Mouse (Mus musculus): Measurements from ENCODE around the gene Usp35.

The Usp35 gene

DNA sequence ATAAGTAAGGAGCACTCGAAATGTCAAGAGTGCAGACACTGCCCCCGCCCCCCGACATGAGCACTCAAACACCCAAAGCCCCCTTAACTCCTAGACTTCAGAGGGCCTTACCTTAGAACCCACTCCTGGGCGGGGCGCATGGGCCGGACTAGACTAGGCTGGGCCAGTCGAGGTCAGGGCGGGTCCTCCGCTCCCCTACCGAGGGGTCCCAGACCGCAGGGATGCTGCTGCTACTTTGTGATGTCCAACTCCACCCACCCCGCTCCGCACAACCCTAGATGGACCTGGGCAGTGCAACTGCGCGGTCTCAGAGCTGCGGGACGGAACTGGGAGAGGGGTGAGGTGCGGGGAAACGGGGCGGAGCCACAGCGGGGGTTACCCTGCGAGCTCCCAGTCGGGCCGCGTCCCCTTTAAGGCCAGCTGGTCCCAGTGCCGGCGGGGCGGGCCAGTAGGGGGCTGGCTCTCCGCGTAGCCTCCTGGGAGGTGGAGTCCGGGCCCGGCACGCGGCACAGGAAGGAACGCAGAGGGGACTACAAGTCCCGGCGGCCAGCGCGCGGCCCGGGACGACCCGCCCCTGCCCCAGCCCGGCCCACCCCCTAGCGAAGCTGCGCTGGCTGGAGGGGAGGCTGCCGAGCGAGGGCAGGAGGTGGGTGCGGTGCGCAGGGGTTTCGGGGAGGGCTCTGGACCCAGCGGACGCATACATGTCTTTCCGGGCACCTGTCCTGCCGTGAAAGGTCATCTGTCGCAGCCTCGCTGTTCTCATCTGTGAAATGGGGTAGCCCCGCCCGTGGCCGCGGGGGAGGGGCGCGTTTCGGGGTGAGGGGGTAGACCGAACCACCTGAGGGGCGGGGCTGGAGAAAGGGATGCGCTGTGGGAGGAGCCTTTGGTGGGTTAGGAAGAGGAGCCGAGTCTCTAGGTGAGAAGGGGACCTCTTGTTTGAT is at the start of gene Usp35, which contains the start of gene Kctd21:
Gene Usp35, minus strand, starts transcription at position 295 of the 941 bp plus-strand sequence.
Gene Kctd21, plus strand, starts transcription at position 602 of the 941 bp plus-strand sequence.
- peak; percentile 96 for DNase-seq

DNA sequence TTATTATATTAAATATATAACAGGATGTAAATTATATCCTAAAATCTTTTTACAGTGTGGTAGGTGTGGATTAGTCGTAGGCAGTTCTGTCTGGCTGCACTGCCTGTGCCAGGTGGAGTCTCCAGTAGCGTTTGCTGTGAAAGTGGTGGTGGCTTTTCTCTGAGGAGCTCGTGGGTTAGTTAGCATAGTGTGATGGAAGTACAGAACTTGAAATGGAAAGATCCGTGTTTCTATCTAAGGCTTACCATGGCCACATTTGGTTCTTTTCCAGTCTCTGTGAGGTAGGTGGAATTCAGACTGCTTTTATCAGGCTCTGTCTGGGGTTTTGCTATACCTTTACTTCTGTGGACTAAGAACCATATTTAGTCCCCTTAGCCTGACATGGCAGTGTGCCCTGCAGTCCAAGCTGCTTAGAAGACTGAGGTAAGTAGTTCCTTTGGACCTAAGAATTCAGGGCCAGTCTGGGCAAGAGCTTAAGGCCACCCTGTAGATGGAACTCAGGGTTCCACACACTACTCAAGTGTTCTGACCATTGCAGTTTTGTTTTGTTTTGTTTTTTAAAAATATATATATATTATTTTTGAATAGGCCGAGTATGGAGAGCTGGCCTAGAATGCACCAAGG is 48.8 kb upstream of the Usp35 start:
- DNase-seq, result no peak

- DNase-seq, result no peak
These were observed 47.5 kb upstream of the Usp35 start for GRCm38 (mm10) chr7:97379304-97379703.

GRCm38 (mm10) chr7:97375906-97376305 is 44.1 kb upstream of the Usp35 start:
- DNase-seq, result no peak

- DNase-seq, result no peak
These were observed 43.3 kb upstream of the Usp35 start for GRCm38 (mm10) chr7:97375101-97375500.

GRCm38 (mm10) chr7:97365887-97366286 is 34.1 kb upstream of the Usp35 start:
- no peak for DNase-seq

DNA sequence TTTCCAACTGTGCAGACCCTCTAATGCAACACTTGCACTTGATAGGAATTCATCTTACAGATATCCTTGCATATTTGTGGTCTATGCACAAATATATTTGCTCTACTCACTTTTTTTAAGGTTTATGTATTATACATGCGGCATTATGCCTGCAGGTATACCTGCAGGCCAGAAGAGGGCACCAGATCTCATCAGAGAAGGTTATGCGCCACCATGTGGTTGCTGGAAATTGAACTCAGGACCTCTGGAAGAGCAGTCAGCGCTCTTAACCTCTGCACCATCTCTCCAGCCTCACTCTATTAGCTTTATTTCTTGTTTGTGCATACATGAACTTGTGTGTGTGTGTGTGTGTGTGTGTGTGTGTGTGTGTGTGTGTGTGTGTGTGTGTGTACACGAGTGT is 29.6 kb upstream of the Usp35 start:
- DNase-seq, result no peak

- no peak for DNase-seq
These were observed 29.1 kb upstream of the Usp35 start for GRCm38 (mm10) chr7:97360955-97361354.

DNA sequence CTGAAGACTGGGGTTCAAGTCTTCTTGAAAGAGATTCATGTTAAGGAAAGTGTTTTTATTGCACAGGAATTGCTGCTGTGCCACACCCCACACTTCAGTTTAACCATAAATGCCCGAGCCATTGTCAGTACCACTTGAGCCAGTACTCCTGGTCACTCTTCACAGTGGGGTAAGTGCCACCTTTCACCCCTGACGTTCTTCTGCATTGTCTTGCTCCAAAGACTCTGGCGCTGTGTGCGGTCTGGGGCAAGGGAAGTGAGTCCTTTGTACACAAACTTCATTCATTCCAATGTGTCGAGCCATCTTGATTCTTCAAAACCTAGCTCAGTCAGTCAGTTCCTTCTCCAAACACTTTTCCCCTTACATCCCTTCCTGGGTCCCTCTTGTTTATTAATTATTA is 28.3 kb upstream of the Usp35 start:
- DNase-seq, result no peak

- no peak for DNase-seq
These were observed 26.5 kb upstream of the Usp35 start for GRCm38 (mm10) chr7:97358347-97358746.

DNA sequence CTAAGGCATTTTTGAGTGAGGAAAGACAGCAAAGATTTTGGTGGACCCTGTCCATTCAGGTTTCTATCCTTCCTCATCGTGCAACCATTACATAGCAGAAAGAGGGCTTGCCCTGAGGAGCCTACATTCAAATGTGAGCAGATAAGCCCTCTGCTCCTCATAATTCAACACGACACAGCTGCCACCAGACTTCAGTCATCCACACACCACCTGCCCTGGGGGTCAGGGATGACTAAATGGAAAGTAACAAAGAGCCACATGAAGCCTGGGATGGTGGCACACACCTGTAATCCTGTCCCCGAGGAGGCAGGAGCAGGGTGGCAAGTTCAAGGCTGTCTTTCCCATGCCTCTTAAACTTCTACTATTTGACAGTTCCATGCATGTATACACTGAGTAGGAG is 26.0 kb upstream of the Usp35 start:
- no peak for DNase-seq

DNA sequence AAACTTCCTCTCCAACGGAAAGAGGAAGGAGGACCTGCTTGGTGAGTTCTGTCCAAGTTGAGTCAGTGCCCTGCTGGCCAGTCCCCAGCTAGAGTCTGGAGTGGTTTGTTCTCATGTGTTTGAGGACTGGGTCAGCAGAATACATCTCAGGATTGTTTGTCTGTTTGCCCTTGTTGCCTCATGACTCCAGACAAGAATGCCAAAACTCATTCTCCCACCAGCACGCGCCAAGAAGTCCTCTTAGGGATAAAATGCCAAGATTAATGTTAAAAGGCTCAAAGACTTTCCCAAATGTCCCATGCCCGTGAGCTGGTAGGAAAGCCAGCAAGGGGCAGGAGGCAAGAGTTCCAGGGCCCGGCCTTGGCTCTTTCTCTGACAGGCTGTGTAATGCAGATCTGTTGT is 25.1 kb upstream of the Usp35 start:
- DNase-seq, result no peak

DNA sequence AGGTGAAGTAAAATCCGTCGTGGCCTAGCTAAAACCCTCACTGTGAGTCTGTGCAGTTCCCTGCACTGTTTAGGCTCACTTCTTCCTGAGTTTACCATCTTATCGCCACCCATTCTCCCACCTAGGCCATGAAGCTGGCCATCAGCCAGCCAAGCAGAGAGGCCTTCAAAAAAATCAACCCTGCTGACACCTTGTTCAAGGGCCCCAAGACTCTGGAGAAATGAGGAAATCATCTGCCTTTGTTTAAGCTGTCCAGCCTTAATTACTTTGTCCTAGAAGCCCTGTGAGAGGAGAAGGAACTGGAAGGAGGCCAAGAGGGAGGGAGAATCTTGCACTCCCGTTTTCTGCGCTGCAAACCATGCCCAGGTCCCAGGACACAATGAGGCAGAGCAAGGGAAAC is 24.4 kb upstream of the Usp35 start:
- DNase-seq, result no peak

GRCm38 (mm10) chr7:97355068-97355841 is 23.4 kb upstream of the Usp35 start:
- DNase-seq, result no peak

DNA sequence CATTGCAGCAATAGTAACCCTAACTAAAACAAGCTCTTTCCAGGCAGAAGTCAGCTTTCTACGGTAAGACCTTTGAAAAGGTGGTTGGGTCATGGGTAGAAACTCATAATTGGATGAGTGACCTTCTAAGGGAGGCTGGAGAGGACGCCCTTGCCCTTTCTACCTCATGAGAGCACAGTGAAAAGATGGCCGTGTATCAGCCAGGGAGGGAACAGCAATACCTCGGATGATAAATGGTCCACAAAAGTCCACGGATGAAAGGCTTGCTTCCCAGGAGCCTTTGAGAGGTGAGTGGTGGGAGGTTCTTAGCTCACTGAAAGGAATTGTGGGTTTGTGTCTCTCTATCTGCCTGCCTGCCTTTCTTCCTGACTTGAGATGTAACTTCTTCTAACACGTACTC is 21.5 kb upstream of the Usp35 start:
- no peak for DNase-seq

GRCm38 (mm10) chr7:97351792-97352513 is 20.1 kb upstream of the Usp35 start:
- DNase-seq, result no peak

DNA sequence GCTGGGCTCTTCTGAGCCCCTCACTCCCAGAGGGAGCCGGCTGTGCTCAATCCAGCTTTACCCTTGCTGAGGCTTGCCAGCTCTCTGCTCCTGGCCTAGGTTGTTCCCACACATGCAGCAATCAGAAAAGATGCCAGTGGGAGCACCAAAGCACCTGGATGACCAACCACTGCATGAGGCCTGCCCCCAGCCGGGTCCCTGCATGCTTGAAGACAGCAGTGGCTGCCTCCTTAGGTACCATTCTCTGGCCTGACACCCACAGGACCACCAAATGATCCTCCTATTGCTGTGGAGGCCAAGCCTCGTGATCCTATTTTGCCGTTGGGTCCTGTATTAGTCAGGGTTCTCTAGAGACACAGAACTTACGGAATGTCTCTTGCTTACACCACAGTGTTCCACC is 19.1 kb upstream of the Usp35 start:
- no peak for DNase-seq

- no peak for DNase-seq
These were observed 17.6 kb upstream of the Usp35 start for GRCm38 (mm10) chr7:97349438-97349837.

GRCm38 (mm10) chr7:97348836-97349235 is 17.0 kb upstream of the Usp35 start:
- DNase-seq, result no peak

- no peak for DNase-seq
These were observed 16.5 kb upstream of the Usp35 start for GRCm38 (mm10) chr7:97348318-97348717.

- no peak for DNase-seq
These were observed 15.6 kb upstream of the Usp35 start for GRCm38 (mm10) chr7:97347464-97347863.

DNA sequence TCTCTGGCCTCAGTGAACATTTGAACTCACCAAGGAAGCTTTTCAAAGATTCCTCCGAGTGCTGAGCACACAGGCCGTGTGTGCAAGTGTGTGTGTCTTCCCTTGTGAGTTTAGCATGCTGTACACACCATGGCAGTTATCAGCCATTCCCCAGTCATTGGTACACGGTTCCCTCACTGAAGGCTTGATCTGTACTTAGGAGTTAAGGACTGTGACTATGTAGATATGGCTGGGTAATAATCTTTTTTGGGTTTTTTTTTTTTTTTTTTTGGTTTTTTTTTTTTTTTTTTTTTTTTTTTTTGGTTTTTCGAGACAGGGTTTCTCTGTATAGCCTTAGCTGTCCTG is 15.0 kb upstream of the Usp35 start:
- DNase-seq, result no peak

All from kidney, postnatal 14 days (tissue).